Mouse (Mus musculus) kidney, adult 2 months (tissue): Measurements from ENCODE around the gene Plekhs1.
"Not testable (repeated sequence)": the region's sequence is repeated elsewhere in the genome, so short reads cannot be mapped to it uniquely, and the experiment has no call there.

ENCODE experiments used
- CTCF ChIP-seq: fragments of 200-500 bp; conservative IDR thresholded peaks from 2 replicates; pipeline ENCODE4 v1.5.1; 2011; ENCODE audit warnings: low read depth, mild to moderate bottlenecking, control low read depth, low read length, moderate library complexity, mixed read lengths; ENCODE audit not compliant: insufficient read depth, insufficient read length
- POLR2A ChIP-seq: fragments of 200-500 bp; IDR thresholded peaks from one replicate; pipeline ENCODE4 v1.6.1; 2011; ENCODE audit warnings: low read depth, low read length, control low read depth

DNA sequence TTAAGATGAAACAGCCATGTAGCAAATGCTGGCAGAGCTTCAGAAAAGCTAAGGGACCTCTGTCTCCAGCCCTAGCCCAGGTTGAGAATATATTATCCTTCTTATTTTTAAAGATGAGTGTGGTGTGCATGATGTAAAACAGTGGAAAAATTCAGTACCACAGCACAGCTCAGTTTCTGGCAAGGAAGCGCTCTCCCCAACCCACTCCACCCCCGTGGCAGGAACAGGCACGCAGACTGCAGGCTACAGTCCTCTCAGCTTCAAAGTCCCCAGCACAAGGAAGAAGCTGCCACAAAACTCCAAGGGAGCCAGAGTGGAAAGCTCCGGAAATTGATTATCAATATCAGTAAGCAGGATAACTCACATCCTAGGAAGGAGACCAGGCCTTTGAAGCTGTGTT, 49.8 kb downstream of the Plekhs1 start:
- not testable (repeated sequence) for TF ChIP-seq CTCF, POLR2A
